Mouse (Mus musculus): ENCODE results near the gene Hist1h4f. TPM values are rescaled to one million over a fixed set of nuclear protein-coding genes. Genes with fewer than 3 reads are reported as not detected.
"Not testable (repeated sequence)": the region's sequence is repeated elsewhere in the genome, so short reads cannot be mapped to it uniquely, and the experiment has no call there.

The Hist1h4f gene
- polyA plus RNA-seq, 1 experiment from 2014 or later: 2.1 TPM

DNA sequence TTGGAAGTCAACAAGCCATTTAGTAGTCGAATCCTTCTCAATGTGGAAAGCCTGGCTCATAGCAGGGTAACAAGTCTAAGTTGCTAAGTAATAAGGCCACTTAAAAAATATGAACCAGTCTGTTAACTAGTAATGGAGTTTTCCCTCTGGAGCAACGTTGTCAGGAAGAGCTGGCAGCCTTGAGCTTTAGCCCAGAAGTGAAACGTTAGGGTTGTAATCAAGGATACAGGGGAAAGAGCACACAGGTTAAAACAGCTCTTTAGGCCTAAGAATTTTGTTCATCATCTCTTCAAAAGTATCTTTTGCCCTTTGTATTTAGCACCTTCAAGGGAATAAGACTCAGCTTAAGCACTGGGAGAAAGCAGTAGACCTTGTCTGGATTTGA, 695 bp downstream of the Hist1h4f start:
- no peak for ATAC-seq (ENCODE audit: insufficient number of reproducible peaks, insufficient read depth, low FRiP score, low TSS enrichment)
- H3K4me1 ChIP-seq: 0 out of 2 replicates have a peak, but pooled peaks cover 10% of the 10 kb centered on the region
- no peaks in the 10 kb centered on the region for H3K27me3 ChIP-seq
- 9% methylated on average over 3 of the region's 3 CpGs for whole genome bisulfite sequencing
- H3K36me3 ChIP-seq: no peaks in the 10 kb centered on the region
- peak overlapping the region; percentile 55 for H3K9ac ChIP-seq
- peak overlapping the region; percentile 96 for H3K27ac ChIP-seq
- peak overlapping the region; percentile 43 for H3K4me3 ChIP-seq
- peak overlapping the region; percentile 50 for H3K4me2 ChIP-seq (replicated peaks)
- H3K9me3 ChIP-seq: no peaks in the 10 kb centered on the region

DNA sequence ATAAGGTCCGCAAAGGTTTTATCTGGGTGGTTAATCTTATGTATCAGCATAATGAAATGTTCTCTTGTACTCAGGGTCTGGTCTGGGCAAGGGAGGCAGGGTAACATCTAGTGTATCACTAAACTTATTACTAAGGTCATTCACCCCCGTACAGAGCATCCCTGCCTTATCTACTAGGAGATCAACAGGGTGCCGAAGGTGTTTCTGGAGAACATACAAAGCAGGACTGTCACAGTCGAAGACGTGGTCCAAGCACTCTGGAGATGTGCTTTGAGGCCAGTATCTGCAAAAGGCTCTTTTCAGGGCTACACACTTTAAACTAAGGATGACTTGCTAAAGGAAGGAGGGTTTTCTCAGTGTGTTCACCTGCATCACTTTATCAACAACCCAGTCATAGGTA, 4.8 kb downstream of the Hist1h4f start:
- Histone ChIP-seq H3K27ac (0 out of 2 replicates have a peak overlapping the region, but pooled peaks have one; percentile 19), H3K9ac (no peak overlapping the region), H3K4me1 (peaks cover 10% of the 10 kb centered on the region; the same call in 1 of the 2 replicates), H3K9me3 (no peaks in the 10 kb centered on the region), H3K4me3 (no peak overlapping the region), H3K27me3 (no peaks in the 10 kb centered on the region), H3K36me3 (no peaks in the 10 kb centered on the region), H3K4me2 (replicated peaks) (no peak overlapping the region)
- 70% methylated on average over 5 of the region's 5 CpGs for WGBS
- ATAC-seq (ENCODE audit: insufficient number of reproducible peaks, insufficient read depth, low FRiP score, low TSS enrichment): no peak

- H3K9ac ChIP-seq: peak overlapping the region; percentile 64; the same call in 1 of the 2 replicates
- not testable (repeated sequence) for H3K4me1 ChIP-seq; ATAC-seq (ENCODE audit: insufficient number of reproducible peaks, insufficient read depth, low FRiP score, low TSS enrichment); H3K9me3 ChIP-seq; H3K27me3 ChIP-seq; H3K36me3 ChIP-seq
- peak overlapping the region; percentile 91 for H3K27ac ChIP-seq
- WGBS: 0% methylated on average over 12 of the region's 14 CpGs
- H3K4me3 ChIP-seq: peak overlapping the region; percentile 47
- peak overlapping the region; percentile 41 for H3K4me2 ChIP-seq (replicated peaks)
These were observed 6.7 kb downstream of the Hist1h4f start for GRCm38 (mm10) chr13:23544787-23545120.

- under 1% methylated on average over 35 of the region's 45 CpGs for WGBS
- no peaks in the 10 kb centered on the region for H3K9me3 ChIP-seq
These were observed 7.3 kb downstream of the Hist1h4f start, which contains the start of gene Hist1h3f for GRCm38 (mm10) chr13:23543965-23544786. TSS of gene Hist1h3f (plus strand) at chr13:23544052.

GRCm38 (mm10) chr13:23542999-23543607, 8.3 kb downstream of the Hist1h4f start, which contains the start of gene Hist1h2bh:
TSS of gene Hist1h2bh (minus strand) at chr13:23543392.
- not testable (repeated sequence) for H3K4me1 ChIP-seq, H3K36me3 ChIP-seq, H3K27me3 ChIP-seq, H3K9me3 ChIP-seq
- Histone ChIP-seq H3K9ac (peak within 1 kb of the TSS; percentile 63), H3K4me2 (replicated peaks) (peak within 1 kb of the TSS; percentile 68), H3K27ac (peak within 1 kb of the TSS; percentile 96), H3K4me3 (peak within 1 kb of the TSS; percentile 47)
- peak; percentile 94 for ATAC-seq (ENCODE audit: insufficient number of reproducible peaks, insufficient read depth, low FRiP score, low TSS enrichment)
- under 1% methylated on average over 37 of the region's 42 CpGs for WGBS

More at GRCm38 (mm10) chr13:23543965-23544786, 7.3 kb downstream of the Hist1h4f start, which contains the start of gene Hist1h3f:
- Histone ChIP-seq H3K36me3 (no peaks in the 10 kb centered on the region), H3K4me2 (replicated peaks) (peak within 1 kb of the TSS; percentile 68), H3K4me3 (peak within 1 kb of the TSS; percentile 47), H3K9ac (peak within 1 kb of the TSS; percentile 64), H3K27ac (peak within 1 kb of the TSS; percentile 96), H3K4me1 (peaks cover 5% of the 10 kb centered on the region; the same call in 1 of the 2 replicates), H3K27me3 (no peaks in the 10 kb centered on the region)
- ATAC-seq (ENCODE audit: insufficient number of reproducible peaks, insufficient read depth, low FRiP score, low TSS enrichment): peak; percentile 86

DNA sequence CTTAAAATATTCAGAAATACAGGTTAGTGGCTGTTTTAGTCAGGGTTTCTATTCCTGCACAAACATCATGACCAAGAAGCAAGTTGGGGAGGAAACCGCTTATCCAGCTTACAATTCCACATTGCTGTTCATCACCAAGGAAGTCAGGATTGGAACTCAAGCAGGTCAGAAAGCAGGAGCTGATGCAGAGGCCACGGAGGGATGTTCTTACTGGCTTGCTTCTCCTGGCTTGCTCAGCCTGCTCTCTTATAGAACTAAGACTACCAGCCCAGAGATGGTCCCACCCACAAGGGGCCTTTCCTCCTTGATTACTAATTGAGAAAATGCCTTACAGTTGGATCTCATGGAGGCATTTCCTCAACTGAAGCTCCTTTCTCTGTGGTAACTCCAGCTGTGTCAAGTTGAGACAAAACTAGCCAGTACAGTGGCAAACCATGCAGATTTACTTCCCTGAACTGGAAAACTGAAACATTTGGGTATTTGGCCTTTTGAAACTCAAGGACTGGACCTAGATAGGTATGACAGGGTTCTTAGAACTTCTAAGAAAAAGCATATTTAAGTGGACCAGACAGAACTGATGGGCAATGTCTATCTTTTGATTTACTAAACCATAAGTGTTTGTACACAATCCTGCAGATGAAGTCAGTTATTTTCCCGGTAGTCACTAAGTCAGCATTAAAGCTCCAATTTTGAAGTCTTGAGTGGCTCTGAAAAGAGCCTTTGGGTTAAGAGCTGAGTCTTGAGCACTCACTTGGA, 9.0 kb downstream of the Hist1h4f start:
- not testable (repeated sequence) for H3K9me3 ChIP-seq; H3K4me1 ChIP-seq; H3K36me3 ChIP-seq; H3K27me3 ChIP-seq; ATAC-seq (ENCODE audit: insufficient number of reproducible peaks, insufficient read depth, low FRiP score, low TSS enrichment)
- H3K27ac ChIP-seq: peak overlapping the region; percentile 89
- peak overlapping the region; percentile 40 for H3K4me3 ChIP-seq
- WGBS: 3% methylated on average over 3 of the region's 3 CpGs
- H3K9ac ChIP-seq: peak overlapping the region; percentile 63
- H3K4me2 ChIP-seq (replicated peaks): peak overlapping the region; percentile 64

DNA sequence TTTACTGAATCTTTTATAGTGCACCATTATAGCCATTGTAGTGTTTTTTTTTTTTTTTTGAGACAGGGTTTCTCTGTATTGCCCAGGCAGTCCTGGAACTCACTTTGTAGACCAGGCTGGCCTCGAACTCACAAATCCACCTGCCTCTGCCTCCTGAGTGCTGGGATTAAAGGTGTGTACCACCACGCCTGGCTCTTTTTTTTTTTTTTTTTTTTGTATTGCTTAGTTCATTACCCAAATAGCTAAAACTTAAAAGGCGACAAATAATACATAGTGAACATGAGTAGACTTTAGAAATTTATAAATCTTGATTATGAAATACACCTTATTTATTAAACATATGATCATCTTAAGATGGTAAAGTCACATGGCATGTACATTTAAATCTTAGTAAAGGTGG, 10.0 kb downstream of the Hist1h4f start:
- H3K9ac ChIP-seq: no peak overlapping the region
- peaks cover 12% of the 10 kb centered on the region for H3K4me1 ChIP-seq
- no peak overlapping the region for H3K27ac ChIP-seq
- H3K9me3 ChIP-seq: no peaks in the 10 kb centered on the region
- H3K4me3 ChIP-seq: no peak overlapping the region
- ATAC-seq (ENCODE audit: insufficient number of reproducible peaks, insufficient read depth, low FRiP score, low TSS enrichment): no peak
- no peak overlapping the region for H3K4me2 ChIP-seq (replicated peaks)
- no peaks in the 10 kb centered on the region for H3K27me3 ChIP-seq
- no peaks in the 10 kb centered on the region for H3K36me3 ChIP-seq
- 74% methylated on average over 3 of the region's 3 CpGs for WGBS

- not testable (repeated sequence) for H3K9me3 ChIP-seq; ATAC-seq (ENCODE audit: insufficient number of reproducible peaks, insufficient read depth, low FRiP score, low TSS enrichment); H3K4me3 ChIP-seq; H3K27ac ChIP-seq; H3K27me3 ChIP-seq; H3K36me3 ChIP-seq; H3K9ac ChIP-seq; H3K4me2 ChIP-seq (replicated peaks)
- WGBS: 52% methylated on average over 1 of the region's 1 CpGs
- H3K4me1 ChIP-seq: peaks cover 17% of the 10 kb centered on the region
These were observed 11.6 kb downstream of the Hist1h4f start for GRCm38 (mm10) chr13:23539821-23540220.

- WGBS: 68% methylated on average over 5 of the region's 5 CpGs
- ATAC-seq (ENCODE audit: insufficient number of reproducible peaks, insufficient read depth, low FRiP score, low TSS enrichment): no peak
- H3K27me3 ChIP-seq: no peaks in the 10 kb centered on the region
- H3K4me3 ChIP-seq: no peak overlapping the region
- H3K27ac ChIP-seq: peak overlapping the region; percentile 50; the same call in 1 of the 2 replicates
- peaks cover 17% of the 10 kb centered on the region for H3K4me1 ChIP-seq
- H3K9me3 ChIP-seq: no peaks in the 10 kb centered on the region
- H3K36me3 ChIP-seq: no peaks in the 10 kb centered on the region
- no peak overlapping the region for H3K4me2 ChIP-seq (replicated peaks)
- H3K9ac ChIP-seq: no peak overlapping the region
These were observed 13.2 kb downstream of the Hist1h4f start for GRCm38 (mm10) chr13:23538249-23538648.

GRCm38 (mm10) chr13:23537006-23537710, 14.3 kb downstream of the Hist1h4f start:
- Histone ChIP-seq H3K27me3 (no peaks in the 10 kb centered on the region), H3K36me3 (no peaks in the 10 kb centered on the region), H3K4me1 (peaks cover 21% of the 10 kb centered on the region), H3K9ac (no peak overlapping the region; the same call in 1 of the 2 replicates), H3K27ac (peak overlapping the region; percentile 54; the same call in 1 of the 2 replicates), H3K9me3 (no peaks in the 10 kb centered on the region), H3K4me3 (peak overlapping the region; percentile 55), H3K4me2 (replicated peaks) (peak overlapping the region; percentile 54)
- WGBS: 77% methylated on average over 3 of the region's 3 CpGs
- no peak for ATAC-seq (ENCODE audit: insufficient number of reproducible peaks, insufficient read depth, low FRiP score, low TSS enrichment)

Data from embryonic facial prominence, embryonic 12.5 days (tissue).